Mouse (Mus musculus): ENCODE results near the gene Fars2. TPM values are rescaled to one million over a fixed set of nuclear protein-coding genes. Genes with fewer than 3 reads are reported as not detected.

Fars2 gene
- polyA plus RNA-seq, 1 experiment from 2014 or later = 37.9 TPM

DNA sequence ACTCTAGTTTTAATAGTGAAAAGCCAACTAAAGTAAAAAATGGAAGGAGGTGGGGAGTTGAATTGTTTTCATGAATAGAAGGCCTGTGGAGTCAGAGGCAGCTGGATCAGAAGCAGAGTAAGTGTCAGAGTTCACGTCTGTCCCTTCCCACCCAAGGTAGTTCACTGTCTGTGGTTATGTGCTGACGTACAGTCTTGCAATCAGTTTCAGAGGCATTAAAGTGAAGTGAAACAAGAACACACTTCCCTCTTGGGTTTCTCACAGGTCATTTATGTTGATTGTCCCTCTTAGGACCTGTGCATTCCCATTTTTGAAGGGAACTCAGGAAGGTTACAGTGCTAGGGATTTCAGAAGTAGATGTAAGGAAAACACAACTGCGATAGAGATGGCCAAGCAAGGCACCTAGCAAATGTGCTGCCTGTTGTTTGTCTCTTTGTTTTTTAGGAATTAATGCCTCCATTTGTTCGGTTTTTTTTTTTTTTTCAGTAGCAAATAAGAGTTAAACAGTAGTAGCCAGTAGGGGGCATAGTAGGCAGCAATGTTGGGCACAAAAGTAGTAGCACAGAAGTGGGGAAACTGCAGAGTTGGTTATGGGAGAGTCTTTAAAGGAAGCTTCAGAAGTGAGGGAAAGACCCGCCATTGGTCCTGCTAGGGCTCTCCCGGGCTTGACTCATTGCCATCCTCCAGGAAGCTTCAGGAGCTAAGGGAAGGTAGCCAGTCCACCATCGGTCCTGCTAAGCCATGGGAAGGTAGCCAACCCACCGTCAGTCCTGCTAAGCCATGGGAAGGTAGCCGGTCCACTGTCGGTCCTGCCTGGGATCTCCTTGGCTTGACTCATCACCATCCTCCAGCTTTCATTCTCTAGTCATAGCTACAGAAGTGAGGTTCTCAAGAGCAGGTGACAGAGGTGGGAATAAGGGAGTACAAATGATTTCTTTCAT is 197.9 kb downstream of the Fars2 start:
- Histone ChIP-seq H3K9ac (replicated peaks) (no peak overlapping the region), H3K27ac (ENCODE audit: low read depth) (no peak overlapping the region), H3K4me2 (ENCODE audit: low read depth, low read length) (no peak overlapping the region), H3K36me3 (replicated peaks; ENCODE audit: insufficient read depth, low read length) (no peaks in the 10 kb centered on the region), H3K4me3 (ENCODE audit: low read depth, low read length) (no peak overlapping the region), H3K4me1 (ENCODE audit: insufficient read depth) (no peaks in the 10 kb centered on the region), H3K9me3 (ENCODE audit: low read length) (no peaks in the 10 kb centered on the region), H3K27me3 (ENCODE audit: insufficient read depth, low read length) (no peaks in the 10 kb centered on the region)
- 76% methylated on average over 10 of the region's 10 CpGs for WGBS (ENCODE audit: insufficient replicate concordance)
- ATAC-seq (no peak), DNase-seq (no peak)
- TF ChIP-seq EP300 (IDR thresholded peaks at IDR 0.05; ENCODE audit: low read depth) = no peak
- peak; percentile 25 for TF ChIP-seq CTCF (IDR thresholded peaks at IDR 0.05; ENCODE audit: low read depth)

DNA sequence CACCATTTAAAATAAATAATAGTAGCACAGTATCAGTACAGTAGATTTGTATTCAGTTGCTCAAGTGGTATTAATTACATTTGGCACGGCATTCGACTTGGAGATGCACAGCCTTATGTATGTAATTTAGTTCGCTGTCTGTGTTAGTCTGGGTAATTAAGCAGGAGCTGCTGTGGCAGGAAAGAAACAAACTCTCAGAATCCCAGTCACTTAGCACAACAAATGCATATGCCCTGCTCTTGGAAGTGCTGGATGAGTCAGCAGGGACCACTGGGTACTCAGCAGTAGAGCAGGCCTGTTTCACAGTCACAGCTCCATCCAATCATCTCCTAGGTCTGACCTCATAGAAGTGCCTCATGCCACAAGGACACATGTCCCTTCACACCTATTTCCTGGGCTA is 200.6 kb downstream of the Fars2 start:
- no peak overlapping the region for H3K9ac ChIP-seq (replicated peaks)
- 91% methylated on average over 3 of the region's 3 CpGs for WGBS (ENCODE audit: insufficient replicate concordance)
- TF ChIP-seq EP300 (IDR thresholded peaks at IDR 0.05; ENCODE audit: low read depth) = no peak
- no peak for TF ChIP-seq CTCF (IDR thresholded peaks at IDR 0.05; ENCODE audit: low read depth)
- no peak for ATAC-seq
- no peak overlapping the region for H3K4me3 ChIP-seq (ENCODE audit: low read depth, low read length)
- H3K27me3 ChIP-seq (ENCODE audit: insufficient read depth, low read length) = no peaks in the 10 kb centered on the region
- no peak for DNase-seq
- no peak overlapping the region for H3K27ac ChIP-seq (ENCODE audit: low read depth)
- no peaks in the 10 kb centered on the region for H3K36me3 ChIP-seq (replicated peaks; ENCODE audit: insufficient read depth, low read length)
- no peaks in the 10 kb centered on the region for H3K4me1 ChIP-seq (ENCODE audit: insufficient read depth)
- no peak overlapping the region for H3K4me2 ChIP-seq (ENCODE audit: low read depth, low read length)
- no peaks in the 10 kb centered on the region for H3K9me3 ChIP-seq (ENCODE audit: low read length)

DNA sequence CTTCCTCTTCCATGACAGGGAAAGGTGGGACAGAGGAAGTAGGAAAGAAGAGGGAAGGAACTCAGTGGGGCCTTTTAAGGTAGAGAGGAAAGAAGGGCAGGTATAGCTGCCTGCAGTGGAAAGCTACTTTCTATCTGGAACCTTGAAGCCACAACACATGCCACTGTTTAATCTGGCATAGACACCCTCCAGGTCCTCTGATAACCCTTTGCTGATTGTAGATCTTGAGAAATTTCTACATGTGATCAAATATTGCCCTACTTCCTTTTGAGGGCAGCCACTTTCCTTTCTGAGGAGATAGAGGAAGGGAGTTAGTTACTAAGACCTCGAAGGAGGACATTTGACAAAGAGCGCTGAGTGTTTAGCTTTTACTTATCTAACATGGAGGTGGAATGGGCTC is 207.4 kb downstream of the Fars2 start:
- Histone ChIP-seq H3K27me3 (ENCODE audit: insufficient read depth, low read length) (no peaks in the 10 kb centered on the region), H3K9ac (replicated peaks) (no peak overlapping the region), H3K9me3 (ENCODE audit: low read length) (no peaks in the 10 kb centered on the region), H3K36me3 (replicated peaks; ENCODE audit: insufficient read depth, low read length) (no peaks in the 10 kb centered on the region), H3K4me1 (ENCODE audit: insufficient read depth) (peaks cover 3% of the 10 kb centered on the region; the same call in 1 of the 2 replicates), H3K4me3 (ENCODE audit: low read depth, low read length) (no peak overlapping the region), H3K27ac (ENCODE audit: low read depth) (no peak overlapping the region), H3K4me2 (ENCODE audit: low read depth, low read length) (no peak overlapping the region)
- DNase-seq (no peak), ATAC-seq (no peak)
- no peak for TF ChIP-seq EP300 (IDR thresholded peaks at IDR 0.05; ENCODE audit: low read depth)
- TF ChIP-seq CTCF (IDR thresholded peaks at IDR 0.05; ENCODE audit: low read depth) = no peak
- WGBS (ENCODE audit: insufficient replicate concordance) = 53% methylated on average over 2 of the region's 2 CpGs

DNA sequence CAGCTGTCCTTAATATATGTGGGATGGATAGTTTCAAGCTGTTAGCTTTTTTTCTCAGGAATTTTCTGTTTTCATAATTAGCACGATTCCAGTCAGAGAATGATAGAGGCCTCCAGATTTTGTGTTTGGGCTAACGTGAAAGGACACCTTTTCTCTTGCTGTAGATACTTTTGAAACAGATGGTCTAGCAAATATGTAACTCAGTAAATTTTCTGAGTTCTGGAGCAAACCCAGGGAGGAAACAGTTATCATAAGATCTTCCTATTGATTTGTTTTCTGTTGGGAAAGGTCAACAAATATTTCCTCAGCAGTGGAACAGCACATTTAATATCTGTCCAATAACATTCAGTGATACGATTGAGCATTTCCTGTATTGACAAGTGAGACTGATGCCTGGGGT is 209.3 kb downstream of the Fars2 start:
- no peak overlapping the region for H3K4me2 ChIP-seq (ENCODE audit: low read depth, low read length)
- H3K9me3 ChIP-seq (ENCODE audit: low read length) = no peaks in the 10 kb centered on the region
- ATAC-seq (no peak), DNase-seq (no peak)
- no peak overlapping the region for H3K9ac ChIP-seq (replicated peaks)
- peaks cover 5% of the 10 kb centered on the region for H3K4me1 ChIP-seq (ENCODE audit: insufficient read depth)
- WGBS (ENCODE audit: insufficient replicate concordance) = 67% methylated on average over 3 of the region's 3 CpGs
- no peaks in the 10 kb centered on the region for H3K36me3 ChIP-seq (replicated peaks; ENCODE audit: insufficient read depth, low read length)
- TF ChIP-seq EP300 (IDR thresholded peaks at IDR 0.05; ENCODE audit: low read depth) (no peak), CTCF (IDR thresholded peaks at IDR 0.05; ENCODE audit: low read depth) (no peak)
- no peaks in the 10 kb centered on the region for H3K27me3 ChIP-seq (ENCODE audit: insufficient read depth, low read length)
- no peak overlapping the region for H3K4me3 ChIP-seq (ENCODE audit: low read depth, low read length)
- no peak overlapping the region for H3K27ac ChIP-seq (ENCODE audit: low read depth)

DNA sequence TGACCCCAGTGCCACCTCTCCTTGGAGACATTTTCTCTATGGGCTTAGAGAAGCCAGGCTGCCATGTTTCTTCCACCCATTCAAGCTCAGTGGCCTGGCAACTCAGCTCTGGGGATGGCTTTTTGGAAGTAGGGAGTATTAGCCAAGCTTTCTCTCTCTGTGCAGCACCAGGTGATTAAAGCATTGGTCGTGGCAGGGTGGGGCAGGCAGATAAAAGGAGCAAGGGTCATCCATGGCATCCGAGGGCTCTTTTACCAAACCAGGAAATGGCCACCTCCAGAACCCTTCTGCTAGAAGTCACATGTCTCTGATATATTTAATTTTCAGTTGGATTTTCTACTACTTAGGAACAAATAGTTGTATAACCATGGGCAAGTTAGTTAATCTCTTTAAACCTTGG is 212.7 kb downstream of the Fars2 start:
- Histone ChIP-seq H3K27ac (ENCODE audit: low read depth) (no peak overlapping the region), H3K27me3 (ENCODE audit: insufficient read depth, low read length) (no peaks in the 10 kb centered on the region), H3K9ac (replicated peaks) (no peak overlapping the region), H3K4me3 (ENCODE audit: low read depth, low read length) (no peak overlapping the region), H3K4me1 (ENCODE audit: insufficient read depth) (peaks cover 5% of the 10 kb centered on the region), H3K4me2 (ENCODE audit: low read depth, low read length) (no peak overlapping the region), H3K36me3 (replicated peaks; ENCODE audit: insufficient read depth, low read length) (no peaks in the 10 kb centered on the region; the same call in 1 of the 2 replicates), H3K9me3 (ENCODE audit: low read length) (no peaks in the 10 kb centered on the region)
- no peak for ATAC-seq
- WGBS (ENCODE audit: insufficient replicate concordance) = 49% methylated on average over 2 of the region's 2 CpGs
- no peak for DNase-seq
- no peak for TF ChIP-seq CTCF (IDR thresholded peaks at IDR 0.05; ENCODE audit: low read depth)
- no peak for TF ChIP-seq EP300 (IDR thresholded peaks at IDR 0.05; ENCODE audit: low read depth)

DNA sequence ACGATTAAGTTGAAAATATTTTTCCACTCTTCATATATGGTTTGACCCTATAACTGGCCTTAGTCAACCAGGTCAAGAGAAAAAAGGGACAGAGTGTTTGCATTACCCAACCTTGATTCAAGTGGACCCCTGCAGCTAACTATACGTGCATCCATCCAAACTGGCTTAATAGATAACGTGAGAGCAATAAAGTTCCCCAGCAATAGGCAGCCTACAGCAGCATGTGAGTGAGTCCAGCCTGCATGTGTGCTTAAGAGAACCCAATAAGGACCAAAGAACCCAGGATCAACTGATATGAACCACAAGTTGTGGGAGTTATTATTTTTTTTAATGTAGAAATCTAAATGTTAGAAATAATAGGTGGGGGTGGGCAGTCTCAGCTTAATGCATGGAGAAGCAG is 213.3 kb downstream of the Fars2 start:
- no peak overlapping the region for H3K4me3 ChIP-seq (ENCODE audit: low read depth, low read length)
- H3K9ac ChIP-seq (replicated peaks) = no peak overlapping the region
- H3K4me2 ChIP-seq (ENCODE audit: low read depth, low read length) = no peak overlapping the region
- H3K27ac ChIP-seq (ENCODE audit: low read depth) = no peak overlapping the region
- TF ChIP-seq CTCF (IDR thresholded peaks at IDR 0.05; ENCODE audit: low read depth) (no peak), EP300 (IDR thresholded peaks at IDR 0.05; ENCODE audit: low read depth) (no peak)
- H3K9me3 ChIP-seq (ENCODE audit: low read length) = no peaks in the 10 kb centered on the region
- H3K36me3 ChIP-seq (replicated peaks; ENCODE audit: insufficient read depth, low read length) = no peaks in the 10 kb centered on the region; the same call in 1 of the 2 replicates
- H3K27me3 ChIP-seq (ENCODE audit: insufficient read depth, low read length) = no peaks in the 10 kb centered on the region
- peaks cover 5% of the 10 kb centered on the region for H3K4me1 ChIP-seq (ENCODE audit: insufficient read depth)
- ATAC-seq = no peak
- WGBS (ENCODE audit: insufficient replicate concordance) = 70% methylated on average over 3 of the region's 3 CpGs
- no peak for DNase-seq

Measured in liver, postnatal 0 days (tissue).